Mouse (Mus musculus) adrenal gland (tissue): ENCODE data around the gene Igll1.
"Not testable (repeated sequence)": the region's sequence is repeated elsewhere in the genome, so short reads cannot be mapped to it uniquely, and the experiment has no call there.

Experiments used
- intact Hi-C: fragments of 180-260 bp; cut with DNase I; formaldehyde crosslinking; loops from one replicate; pipeline ENCODE4 v1.15.1; 2025
- long read RNA-seq, 2 experiments: library from polyadenylated mRNA; unstranded; transcript quantifications; one replicate each; pipeline ENCODE4 v2.0.0; 2020; ENCODE audit warnings: borderline replicate concordance in 1 of 2; ENCODE audit not compliant: insufficient replicate concordance in 1 of 2

Igll1 gene
- long read RNA-seq, experiment 1 = 0 reads
- long read RNA-seq, experiment 2 = 0 reads

DNA sequence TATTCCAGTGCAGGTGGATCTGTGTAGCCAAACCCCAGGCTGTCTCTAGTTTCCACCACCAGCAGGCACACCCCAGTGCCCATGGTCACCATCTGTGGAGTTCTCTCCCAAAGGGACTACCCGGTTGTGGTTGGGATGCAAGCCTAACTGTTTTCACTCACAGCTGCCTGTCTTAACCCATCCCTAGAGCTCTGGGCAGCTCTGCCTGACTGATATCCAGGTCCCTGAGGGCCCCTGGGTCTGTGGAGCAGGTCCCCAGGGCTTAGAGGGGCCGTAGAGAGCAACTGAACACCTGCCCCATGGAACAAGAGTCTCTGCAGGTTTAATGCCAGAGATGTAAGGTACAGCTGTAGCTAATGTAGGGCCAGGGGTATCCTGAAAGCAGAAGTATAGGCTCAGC, at the start of gene Igll1:
Igll1 (minus strand) TSS at position 8 of the 400 bp plus-strand sequence.
- intact Hi-C loops = no loop called here

DNA sequence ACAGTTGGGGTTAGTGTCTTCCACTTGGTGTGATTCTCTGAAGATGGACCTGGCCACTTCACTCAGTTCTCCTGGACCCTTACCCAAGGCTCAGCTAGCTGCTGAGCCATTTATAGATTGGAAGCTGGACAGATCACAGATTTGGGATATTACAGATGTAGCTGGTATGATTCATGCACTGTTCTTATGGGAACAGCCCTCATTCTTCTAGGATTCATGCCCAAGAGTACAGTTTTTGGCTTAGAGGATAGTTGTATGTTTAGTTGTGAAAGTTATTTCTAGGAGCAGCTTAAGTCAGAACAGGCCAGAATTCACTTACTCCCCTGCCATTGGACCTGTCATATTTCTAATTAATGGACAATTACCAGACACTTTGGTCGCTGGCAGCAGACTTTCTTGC, 49.7 kb upstream of the Igll1 start:
- intact Hi-C loops = loop anchor here (2.0 kb wide), 1 partner anchor 59 kb away; no protein-coding TSS in a partner anchor

- intact Hi-C loops = loop anchor here (2.0 kb wide), 1 partner anchor 57 kb away; no protein-coding TSS in a partner anchor
Measured at GRCm38 (mm10) chr16:16911641-16912597, 48.1 kb upstream of the Igll1 start.

DNA sequence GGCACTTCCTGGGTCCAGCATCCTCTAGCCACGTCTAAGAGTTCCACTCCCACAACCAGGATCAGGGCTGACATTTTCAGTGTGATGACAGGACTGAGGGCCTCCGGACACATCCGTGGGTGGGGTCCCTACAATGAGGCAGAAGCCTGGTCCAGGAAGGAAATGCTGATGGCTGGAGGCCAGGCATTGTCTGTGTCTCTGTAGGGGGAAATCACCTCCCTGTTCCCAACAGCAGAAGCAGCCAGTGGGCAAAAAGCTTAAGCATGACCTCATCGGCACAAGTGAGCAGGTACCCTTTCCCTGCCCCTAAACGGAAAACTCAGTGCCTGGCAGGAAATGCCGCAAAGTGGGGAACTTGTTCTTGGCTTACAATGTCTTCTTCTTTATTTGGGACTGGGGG, 44.0 kb upstream of the Igll1 start:
- intact Hi-C loops = no loop called here

DNA sequence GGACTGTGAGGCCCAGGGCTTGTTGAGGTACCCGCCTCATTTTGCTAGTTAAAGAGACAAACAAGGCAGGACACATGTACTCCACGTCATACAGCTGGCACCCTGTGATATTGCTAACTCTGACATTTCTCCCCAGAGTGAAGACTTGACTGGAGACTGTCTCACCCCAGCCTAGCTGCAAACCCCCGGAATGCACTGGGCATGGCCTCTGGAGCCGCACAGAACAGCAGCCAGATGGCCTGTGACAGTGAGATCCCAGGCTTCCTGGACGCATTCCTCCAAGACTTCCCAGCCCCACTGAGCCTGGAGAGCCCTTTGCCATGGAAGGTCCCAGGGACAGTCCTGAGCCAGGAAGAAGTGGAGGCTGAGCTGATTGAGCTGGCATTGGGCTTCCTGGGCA, 39.4 kb upstream of the Igll1 start:
- intact Hi-C loops = no loop called here

GRCm38 (mm10) chr16:16902329-16902728, 38.5 kb upstream of the Igll1 start:
- intact Hi-C loops = no loop called here

DNA sequence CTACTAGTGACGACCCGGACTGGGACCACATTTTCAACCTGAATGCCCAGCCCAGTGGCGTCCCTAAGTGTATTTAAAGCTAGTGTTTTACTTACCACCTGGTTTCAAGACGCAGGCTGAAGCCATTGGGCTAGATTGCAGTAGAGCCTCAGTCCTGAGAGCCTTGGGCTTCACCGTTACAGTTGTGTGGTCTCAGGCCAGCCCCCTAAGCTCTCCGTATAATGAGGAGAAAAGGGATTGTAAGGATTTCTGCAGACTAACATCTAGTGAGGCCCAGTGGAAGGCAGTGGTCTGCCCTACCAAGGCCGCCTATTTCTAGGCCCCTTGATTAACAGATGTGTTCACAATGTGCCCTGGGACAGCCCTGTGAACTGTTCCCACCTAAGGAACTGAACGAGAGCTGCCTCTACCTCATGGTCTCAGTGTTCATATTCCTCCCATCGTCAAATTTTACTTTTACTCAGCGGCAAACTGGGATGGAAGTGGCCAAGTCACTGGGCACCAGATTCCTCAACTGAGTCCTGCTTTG, 33.3 kb upstream of the Igll1 start:
- intact Hi-C loops = no loop called here

GRCm38 (mm10) chr16:16896382-16897055, 32.7 kb upstream of the Igll1 start, which contains the start of gene Ppm1f:
Gene Ppm1f, plus strand, starts transcription at chr16:16896469.
- intact Hi-C loops = no loop called here

- intact Hi-C loops = no loop called here
Measured at GRCm38 (mm10) chr16:16896015-16896381, 32.2 kb upstream of the Igll1 start.

DNA sequence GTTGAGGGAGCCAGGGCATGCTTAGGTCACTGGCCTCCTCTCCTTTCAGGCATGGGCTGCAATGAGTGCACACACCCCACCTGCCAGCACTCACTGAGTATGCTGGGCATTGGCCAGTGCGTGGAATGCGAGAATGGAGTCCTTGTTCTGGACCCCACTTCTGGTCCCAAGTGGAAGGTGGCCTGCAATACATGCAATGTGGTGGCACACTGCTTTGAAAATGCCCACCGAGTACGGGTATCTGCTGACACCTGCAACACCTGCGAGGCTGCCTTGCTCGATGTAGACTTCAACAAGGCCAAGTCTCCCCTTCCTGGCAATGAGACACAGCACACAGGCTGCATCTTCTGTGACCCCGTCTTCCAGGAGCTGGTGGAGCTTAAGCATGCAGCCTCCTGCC, 28.6 kb upstream of the Igll1 start:
- intact Hi-C loops = no loop called here

- intact Hi-C loops = no loop called here
Measured at GRCm38 (mm10) chr16:16888341-16888740, 24.6 kb upstream of the Igll1 start.

GRCm38 (mm10) chr16:16879025-16879424, 15.2 kb upstream of the Igll1 start:
- intact Hi-C loops = no loop called here

- intact Hi-C loops = no loop called here
Measured at GRCm38 (mm10) chr16:16870617-16871331, 7.0 kb upstream of the Igll1 start, which contains the start of the genes Top3b and Vpreb1. Gene Top3b, plus strand, starts transcription at chr16:16870736. Gene Vpreb1, minus strand, starts transcription at chr16:16870843.

- intact Hi-C loops = no loop called here
Measured at GRCm38 (mm10) chr16:16870241-16870616, 6.4 kb upstream of the Igll1 start.

DNA sequence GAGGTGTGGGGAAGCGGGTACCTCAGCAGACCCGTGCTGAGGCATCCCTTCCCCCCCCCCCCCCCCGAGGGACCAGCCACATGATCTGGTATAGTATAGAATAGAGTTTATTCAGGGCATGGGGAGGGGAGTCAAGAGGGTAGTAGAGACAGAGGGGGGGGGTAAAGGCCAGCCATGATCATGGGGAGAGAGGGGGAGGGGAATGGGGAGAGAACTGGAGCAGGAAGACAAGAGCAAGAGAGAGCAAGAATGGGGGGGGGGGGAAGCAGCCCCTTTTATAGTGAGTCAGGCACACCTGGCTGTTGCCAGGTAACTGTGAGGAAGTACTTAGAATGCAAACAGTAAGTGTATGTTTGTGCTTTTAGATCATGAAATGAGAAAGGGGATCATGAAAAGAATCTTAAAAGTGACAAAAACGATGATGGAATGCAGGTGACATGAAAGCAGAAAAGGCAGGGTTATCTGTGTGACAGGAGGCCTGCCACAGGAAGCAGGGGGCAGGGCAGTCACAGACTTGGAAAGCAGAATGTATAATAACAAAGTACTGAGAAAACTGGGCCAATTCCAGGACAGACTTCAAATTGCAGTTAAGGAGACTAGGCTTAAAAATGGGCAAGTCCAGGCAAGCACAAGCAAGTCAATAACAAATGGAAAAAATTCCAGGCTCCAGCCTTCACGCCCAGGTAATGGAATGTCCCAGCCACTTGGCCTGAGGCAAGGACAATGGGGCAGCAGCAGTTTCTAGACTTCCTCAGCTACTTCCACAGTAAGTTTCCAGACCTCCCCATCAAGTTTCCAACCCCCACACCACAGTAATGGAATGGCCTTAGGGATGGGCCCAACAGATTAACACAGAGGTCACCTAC, 2.1 kb upstream of the Igll1 start:
- intact Hi-C loops = no loop called here

DNA sequence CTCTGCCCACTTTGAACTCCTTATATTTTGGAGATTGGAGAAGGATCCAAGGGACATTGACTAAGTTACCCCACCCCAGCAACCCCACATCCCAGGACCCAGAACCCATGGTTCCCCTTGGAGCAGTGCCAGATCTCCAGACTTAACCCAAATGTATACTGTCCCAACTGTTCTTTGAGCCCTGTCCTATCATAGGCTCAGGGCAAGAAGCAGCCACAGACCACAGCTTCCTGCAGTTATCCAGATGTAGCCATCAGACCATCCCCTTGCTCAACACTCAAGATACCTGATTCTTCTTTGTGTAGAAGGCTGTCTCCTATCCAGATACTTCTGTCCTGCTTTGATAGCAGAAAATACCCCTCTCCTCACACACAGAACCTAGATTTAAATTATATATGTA, 1.4 kb upstream of the Igll1 start:
- intact Hi-C loops = no loop called here

- intact Hi-C loops = no loop called here
Measured at GRCm38 (mm10) chr16:16862288-16862687, 1.5 kb downstream of the Igll1 start.

DNA sequence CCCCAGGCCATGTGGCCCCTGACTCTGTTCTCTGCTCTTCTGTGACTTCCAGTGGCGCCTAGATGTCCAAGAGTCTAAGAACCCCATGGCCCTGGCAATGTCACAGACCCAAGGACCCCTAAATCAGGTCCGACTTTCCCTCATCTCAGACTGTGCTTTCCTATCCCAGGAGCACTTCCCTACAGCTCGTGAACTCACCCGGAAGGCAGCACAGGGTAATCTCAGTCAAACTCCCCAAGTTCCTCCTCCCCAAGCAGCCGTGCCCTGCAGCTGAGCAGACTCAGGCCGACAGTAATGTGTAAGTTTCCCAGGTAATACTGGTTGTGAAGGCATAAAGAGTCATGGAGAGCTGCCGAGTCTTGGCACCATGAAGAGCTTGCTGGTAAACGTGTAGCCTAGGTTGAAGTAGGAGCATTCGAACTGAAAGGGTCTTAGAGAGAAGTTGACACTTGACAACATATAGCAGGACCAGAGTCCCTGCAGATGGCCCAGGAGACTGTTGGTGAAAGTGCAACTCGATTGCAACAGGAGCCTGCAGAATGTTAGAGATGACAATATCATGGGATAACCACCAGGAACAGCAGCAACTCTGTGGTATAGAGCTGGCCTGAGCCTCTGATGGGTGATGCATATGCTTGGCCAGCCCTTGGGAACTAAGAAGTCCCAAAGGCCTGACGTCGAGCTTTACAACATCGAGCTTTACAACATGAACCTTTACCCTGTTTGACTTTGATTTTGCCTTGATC, 6.9 kb downstream of the Igll1 start:
- intact Hi-C loops = no loop called here

DNA sequence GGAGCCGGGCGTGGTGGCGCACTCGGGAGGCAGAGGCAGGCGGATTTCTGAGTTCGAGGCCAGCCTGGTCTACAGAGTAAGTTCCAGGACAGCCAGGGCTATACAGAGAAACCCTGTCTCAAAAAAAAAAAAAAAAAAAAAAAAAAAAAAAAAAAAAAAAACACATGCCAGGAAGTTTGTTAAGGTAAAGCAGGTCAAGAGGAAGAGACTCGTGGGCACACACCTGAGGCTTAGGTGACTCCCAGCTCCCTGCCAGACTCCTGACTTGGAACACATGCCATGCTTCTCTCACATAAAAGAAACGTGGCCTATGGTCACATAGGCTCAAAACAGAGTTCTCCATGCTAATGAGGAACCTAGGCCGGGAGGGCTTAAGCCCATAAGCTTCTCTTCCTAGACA, 7.7 kb downstream of the Igll1 start:
- intact Hi-C loops = not testable (repeated sequence)
